Mouse (Mus musculus): ENCODE measurements around the gene Vldlr.

Gene Vldlr

DNA sequence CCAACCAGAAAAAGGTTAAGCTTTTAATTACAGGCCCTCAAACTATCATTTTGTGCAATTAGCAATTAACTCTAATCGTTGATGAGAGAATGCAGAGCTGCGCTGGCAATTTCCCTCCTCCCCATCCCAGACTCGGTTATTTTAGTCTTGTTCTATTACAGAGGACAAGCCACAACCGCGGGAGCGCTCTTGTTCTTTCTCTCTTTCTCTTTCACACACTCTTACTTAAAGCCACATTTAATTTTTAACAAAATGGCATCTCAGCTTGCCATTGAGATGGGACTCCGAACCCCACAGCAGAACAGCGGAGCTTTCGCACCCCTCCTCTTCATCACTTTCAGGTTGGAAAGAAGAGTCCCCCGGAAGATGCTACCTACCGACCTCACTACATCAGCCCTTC is at the start of gene Vldlr:
TSS of gene Vldlr (plus strand) at position 167 of the 400 bp plus-strand sequence.
- DNase-seq (ENCODE audit: low read depth, low spot score), result no peak

DNA sequence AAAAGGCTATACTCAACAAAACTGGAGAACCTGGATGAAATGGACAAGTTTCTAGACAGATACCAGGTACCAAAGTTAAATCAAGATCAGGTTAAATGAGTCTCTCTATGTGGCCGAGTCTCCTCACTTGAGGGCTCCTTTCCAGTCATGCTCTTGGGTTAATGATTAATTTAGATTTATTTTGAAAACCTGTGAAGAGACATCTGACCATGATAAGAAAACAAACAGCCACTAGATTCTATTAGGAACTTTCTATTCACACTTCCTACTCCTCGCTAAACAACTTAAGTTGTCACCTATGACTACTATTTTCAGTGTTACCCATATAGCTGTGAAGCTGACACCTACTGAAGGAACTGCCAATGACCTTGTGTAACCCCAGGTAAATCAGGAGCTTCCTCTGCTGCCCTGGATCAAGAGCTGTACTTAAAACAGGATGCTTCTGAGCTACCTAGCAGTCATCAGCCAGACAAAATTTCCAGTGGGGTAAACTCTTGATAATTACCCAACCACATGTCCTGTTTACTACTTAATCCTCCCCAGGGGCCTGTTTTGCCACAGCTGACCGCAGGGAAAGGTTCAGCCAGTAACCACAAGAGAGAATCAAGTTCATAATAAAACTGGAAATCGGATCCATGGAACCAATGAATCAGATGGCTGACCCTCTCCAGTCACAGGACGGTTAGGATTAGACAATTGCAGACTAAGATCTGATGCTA is 48.5 kb upstream of the Vldlr start:
- no peak for DNase-seq (ENCODE audit: low read depth, low spot score)

DNA sequence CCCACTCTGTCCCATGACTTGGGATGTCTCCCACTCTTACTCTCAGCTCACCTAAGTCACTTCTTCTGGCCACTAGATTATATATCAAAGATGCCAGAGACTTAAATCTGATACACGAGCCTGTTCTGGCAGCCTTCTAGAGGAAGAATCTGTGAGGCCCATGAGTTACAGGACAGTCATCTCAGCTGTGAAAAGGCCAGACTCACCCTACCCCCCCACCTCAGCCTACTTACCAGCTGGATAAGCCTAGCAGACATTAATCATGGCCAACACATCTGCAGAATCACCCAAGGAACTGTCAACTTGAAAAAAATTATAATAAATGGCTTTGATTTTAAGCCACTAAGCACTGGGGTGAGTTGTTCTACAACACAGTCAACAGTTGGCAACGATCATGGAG is 42.4 kb upstream of the Vldlr start:
- DNase-seq (ENCODE audit: low read depth, low spot score), result no peak

DNA sequence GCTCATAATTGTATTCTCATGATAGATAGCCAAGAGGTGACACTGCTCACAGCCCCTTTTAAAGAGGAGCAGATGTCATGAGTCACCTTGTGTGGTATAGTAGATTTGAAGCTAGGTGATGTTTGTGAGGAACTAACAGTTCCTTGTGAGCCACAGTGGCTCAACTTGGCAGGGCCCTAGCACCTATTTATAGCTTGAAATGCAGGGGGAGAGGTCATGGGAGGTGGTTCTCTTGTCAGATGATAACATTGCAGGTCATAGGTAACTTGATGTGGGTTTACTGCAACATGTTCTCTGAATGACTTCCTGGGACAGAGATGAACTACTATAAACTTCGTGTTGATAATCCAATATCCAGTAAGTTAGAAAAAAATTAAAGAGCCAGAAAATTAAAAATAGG is 40.7 kb upstream of the Vldlr start:
- no peak for DNase-seq (ENCODE audit: low read depth, low spot score)

DNA sequence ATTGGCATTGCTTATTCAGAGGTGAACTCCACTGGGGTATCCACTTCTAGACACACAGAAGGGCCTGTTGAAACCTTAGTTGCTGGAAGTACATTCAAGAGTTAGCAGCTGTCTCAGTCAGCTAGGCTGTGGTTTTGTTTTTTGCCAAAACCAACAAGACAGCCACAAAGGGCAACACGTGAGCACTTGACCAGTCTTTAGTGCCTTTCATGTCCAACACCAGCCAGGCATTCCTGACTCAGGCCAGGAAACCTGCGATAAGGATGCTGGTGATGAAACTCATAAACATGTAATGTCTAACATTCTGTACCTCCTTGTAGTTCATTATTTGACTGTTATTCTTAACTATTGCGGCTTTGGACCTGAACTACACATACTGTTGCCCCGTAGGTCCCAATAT is 39.7 kb upstream of the Vldlr start:
- DNase-seq (ENCODE audit: low read depth, low spot score), result no peak

DNA sequence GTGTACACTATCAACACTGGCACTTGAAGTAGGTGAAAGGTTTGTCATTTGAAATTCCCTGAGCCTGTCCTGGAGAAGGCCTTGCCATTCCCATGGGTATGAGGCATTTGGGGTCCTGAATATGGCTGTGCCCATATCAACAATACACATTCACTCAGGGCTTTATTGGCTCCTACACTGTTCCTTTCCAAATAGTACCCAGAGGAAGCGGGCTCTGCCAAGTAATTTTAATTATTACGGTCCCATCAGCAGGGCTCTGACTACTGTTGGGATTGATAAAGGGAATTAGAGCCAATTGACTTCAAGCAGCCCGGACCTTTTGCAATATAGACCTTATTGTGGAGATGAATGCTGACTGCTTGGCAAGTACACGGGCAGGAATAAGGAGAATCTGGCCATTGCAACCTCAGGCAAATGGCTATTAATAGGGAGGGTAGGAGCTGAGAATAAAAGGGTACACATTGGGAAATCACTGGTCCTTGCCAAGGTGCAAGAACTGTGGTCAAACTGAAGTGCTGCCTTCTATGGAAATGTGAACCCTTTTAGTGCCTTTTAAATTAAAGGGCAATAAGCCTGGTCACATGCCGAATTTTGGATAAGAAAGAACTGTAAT is 38.0 kb upstream of the Vldlr start:
- DNase-seq (ENCODE audit: low read depth, low spot score), result no peak

DNA sequence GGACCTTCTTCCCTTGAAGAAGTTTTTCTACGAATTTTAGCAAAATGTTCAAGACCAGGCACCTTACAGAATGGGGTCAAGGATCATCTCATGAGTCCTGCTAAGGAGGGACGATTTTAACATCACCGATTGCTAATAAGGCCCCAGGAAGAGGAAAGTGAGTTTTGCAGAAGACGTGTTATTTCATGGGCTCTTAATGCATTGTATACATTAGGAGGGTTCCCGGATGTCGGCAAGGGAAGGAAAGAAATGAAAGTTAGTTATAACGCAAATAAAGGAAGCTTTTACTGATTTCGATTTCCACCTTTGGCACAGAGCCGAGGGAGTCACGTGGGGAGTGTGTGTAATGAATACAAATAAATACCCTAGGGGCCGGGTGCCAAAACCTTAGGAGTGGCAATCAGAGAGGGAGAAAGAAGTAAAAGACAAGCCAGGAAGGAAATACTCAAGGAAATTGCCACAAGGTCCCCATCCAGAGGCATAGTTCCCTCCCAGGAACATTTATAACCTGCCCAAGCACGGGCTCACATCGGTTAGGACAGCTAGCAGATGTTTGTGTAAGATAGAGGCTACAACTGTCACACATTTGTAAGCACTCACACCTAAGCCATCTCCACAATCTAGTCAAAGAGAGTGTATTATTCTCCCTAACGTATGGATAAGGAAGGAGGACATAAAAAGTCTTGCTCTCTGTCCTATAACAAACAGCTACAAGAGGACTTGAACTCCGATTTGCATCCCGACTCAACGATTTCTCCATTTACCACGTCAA is 35.7 kb upstream of the Vldlr start:
- no peak for DNase-seq (ENCODE audit: low read depth, low spot score)

DNA sequence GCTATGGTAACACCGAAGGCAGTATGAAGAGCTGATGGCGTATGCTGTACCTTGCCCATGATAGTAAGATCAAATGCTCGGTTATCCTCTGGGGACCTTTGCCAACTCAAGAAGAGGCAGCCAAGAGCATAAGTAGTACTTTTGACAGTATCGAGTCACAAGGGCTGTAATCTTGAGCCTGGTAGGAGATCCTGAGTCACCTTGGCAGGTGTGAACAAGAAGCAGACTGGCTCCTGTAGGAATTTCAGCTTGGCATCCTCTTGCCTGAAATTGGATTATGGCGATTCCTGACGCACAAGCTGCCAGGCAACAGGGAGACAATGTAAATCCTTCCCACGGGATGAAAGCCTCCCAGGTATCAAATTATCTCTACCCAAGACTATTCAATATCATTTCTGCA is 32.8 kb upstream of the Vldlr start:
- no peak for DNase-seq (ENCODE audit: low read depth, low spot score)

DNA sequence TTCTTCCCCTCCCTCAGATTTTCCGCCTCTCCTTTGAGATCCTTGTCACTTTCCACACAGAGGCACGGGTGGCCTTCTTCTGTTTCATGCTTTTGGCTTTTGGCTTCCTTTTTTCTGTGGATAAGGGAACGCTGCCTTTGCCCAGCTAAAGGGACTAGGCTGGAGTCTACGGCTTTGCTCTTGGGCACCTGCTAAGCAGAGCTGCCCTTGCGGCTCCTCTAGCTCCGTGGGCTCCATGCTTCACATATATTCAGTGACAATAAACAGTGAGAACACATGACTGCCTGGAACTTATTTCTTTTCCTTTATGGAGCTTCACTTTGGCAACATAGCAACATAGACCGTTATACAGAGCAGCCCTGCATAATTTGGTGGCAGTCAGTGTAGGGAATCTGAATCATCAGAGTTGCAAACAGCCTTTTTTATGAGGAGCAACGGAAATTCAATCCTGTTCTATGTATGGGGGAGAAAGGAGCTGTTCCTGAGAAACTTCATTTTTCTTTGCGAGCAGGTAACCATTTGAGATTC is 12.5 kb upstream of the Vldlr start:
- no peak for DNase-seq (ENCODE audit: low read depth, low spot score)

DNA sequence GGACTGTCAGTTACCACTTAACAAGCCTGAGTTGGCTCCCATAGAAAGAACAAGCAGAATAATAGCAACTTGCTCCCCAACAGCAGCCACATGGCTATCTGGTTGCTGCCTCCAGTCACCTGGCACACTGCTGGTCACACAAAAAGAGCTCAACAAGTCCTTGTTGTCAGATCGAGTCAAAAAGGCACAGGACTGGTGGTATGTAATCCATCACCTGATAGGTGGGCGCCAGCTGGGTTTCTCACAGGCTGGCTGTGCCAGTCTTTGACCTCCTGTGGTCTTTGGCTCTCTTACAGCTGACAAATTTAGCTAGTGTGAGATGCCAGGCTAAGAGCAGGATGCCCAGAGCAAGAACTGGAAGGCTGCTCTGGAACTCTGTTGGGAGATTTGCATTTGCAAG is 5.3 kb upstream of the Vldlr start:
- DNase-seq (ENCODE audit: low read depth, low spot score), result no peak

DNA sequence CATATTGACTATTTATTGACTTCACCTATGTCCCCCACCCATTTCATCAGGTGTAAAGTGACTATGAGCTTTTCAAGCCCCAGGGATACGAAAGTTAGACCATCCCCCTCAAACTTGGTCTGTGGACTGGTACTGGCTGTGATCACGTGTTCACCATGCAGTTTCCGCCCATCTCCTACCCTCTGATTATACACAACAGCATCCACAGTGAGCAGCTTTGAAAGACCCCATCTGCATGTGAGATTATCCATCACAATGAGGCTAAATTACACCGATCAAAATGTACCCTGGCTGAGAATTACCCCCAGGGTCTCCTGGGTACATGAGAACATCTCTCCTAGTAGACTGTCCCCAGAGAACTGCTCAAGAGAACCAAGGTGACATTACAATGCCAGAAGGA is 688 bp upstream of the Vldlr start:
- peak; percentile 5 for DNase-seq (ENCODE audit: low read depth, low spot score)

DNA sequence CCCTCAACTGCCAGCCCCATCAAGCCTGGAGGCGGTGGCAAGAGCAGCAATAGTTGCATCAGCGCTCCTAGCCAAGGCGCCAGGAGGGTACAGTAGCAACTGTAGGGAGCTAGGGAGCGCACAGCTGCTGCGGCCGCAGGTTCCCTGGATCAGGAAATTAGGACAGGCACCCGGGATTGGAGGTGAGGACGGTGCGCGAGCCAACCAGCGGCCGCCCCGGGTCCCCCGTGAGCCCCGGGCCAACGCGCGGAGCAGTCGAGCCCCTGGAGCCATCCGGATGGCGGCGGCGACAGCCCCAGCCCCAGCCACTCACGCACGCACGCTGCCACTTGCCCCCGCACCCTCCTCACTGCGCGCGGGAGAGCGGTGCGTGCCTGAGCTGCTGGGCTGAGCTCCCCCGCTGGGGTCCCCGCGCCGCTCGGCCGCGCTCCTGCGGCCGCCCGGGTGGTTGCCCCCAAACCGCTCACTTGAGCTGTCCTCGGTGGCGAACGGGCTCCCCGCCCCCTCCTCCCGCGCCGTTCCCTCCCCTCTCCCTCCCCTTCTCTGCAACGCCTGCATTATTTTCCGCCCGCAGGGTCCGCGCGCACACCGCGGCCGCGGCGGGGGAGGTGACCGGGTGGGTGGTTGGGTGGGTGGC is 601 bp downstream of the Vldlr start:
- peak; percentile 73 for DNase-seq (ENCODE audit: low read depth, low spot score)

DNA sequence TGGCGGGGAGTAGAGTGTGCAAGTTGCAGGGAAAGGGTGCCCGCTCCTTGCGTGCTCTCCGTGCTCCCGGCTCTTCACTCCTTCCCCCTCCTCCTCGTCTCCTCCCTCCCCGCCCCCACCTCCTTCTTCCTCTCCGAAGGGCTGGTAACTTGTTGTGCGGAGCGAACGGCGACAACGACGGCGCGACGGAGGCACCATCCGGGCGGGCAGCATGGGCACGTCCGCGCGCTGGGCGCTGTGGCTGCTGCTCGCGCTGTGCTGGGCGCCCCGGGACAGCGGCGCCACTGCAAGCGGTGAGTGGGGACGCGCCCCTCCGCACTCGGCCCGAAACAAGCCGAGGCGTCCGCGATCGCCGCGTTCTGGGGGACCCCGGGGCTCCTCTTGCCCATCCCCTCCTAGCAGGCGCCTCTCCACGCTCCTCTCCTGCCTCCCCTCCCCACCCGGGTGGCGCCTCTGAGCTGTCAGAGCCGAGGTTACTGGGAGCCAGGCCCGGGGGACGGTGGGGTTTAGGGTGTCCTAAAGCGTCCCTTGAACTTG is 1.2 kb downstream of the Vldlr start:
- DNase-seq (ENCODE audit: low read depth, low spot score), result peak; percentile 61

DNA sequence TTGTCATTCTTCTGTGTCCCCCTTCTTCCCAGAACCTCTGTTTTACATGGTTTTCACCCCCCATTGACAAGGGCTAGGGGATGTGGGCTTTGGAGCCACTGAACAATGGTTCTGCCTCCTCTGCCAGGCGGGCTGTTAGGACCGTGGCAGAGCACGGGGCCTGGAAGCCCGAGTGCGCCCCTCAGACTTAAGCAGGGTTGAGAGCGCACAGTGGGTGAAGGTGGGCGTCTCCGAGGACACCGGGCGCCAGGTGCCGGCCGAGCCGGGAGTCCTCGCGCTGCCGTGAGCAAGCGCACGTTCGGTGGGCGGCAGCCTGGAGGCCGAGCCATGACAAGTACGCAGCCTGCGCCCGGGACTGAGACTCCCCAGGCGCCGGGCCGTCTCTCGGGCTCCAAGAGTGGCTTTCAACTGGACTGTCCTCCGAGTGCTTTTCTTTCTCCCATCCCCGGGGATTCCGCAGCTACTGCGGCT is 1.7 kb downstream of the Vldlr start:
- peak; percentile 21 for DNase-seq (ENCODE audit: low read depth, low spot score)

DNA sequence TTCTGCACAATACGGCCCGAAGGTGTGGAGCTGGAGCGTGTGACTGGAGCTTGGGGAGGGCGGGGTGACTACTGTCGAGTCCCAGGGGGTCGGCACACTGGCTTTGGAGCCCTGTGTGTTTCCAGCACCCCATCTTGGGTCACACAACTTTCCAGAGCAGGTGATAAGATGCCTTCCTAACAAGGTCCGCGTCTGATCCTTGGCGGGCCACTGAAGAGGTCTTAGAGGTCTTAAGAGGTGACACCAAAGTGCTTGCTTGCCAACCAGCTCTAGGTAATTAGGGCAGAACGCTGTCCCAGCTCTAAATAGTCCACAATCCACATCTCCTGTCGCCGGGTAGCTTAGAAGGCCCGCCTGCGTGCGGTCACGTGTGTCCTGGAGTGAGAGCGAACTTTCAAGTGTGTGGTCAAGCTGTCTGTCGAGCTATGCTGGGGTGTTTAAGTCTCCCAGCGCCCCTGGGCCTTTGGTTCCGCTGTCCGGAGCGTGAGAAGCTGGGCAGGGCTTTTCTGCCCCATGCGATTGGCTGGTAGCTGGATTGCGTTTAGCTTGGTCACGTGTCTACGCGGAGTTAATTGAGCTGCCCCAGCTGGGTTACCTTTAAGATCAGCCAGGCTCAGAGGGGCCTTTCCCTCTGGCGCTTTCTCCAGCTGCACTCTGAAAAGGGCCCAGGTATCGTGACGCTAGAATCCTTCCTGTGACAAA is 2.4 kb downstream of the Vldlr start:
- peak; percentile 62 for DNase-seq (ENCODE audit: low read depth, low spot score)

DNA sequence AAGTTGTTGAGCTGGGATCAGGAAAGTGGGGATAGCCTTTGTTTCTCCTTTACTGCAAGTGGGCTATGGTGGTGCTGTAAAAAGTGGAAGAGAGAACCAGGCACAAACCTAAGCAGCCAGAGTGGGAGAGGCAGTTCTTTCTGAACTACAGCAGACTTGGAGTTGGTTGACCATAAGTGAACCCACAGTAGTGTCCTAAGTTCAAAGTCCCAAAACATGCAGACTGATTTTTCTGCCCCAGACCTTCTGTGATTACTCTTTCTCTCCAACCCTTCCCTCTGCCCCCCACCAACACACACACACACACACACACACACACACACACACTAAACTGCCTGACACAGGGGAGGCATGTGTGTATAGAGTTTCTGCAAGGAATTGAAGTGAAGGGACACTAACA is 3.3 kb downstream of the Vldlr start:
- no peak for DNase-seq (ENCODE audit: low read depth, low spot score)

DNA sequence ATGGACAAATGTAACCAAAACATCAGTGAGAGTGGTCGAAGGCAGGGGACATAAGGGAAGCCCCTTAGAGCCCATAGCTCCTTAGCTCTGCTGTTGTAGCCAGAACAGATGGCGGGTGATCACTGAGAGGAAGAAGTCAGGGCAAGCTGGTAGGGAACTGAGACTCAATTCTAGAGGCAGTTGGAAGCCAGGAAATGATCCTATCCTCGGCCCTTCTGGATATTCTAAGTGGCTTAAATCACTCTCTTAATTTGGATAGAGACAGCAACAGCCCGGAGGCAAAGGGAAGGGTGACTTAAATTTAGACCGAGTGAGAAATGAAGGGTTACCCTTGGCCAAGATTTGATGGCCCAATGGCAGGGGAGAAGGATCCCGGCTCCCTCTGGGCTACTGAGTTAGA is 6.8 kb downstream of the Vldlr start:
- DNase-seq (ENCODE audit: low read depth, low spot score), result no peak

DNA sequence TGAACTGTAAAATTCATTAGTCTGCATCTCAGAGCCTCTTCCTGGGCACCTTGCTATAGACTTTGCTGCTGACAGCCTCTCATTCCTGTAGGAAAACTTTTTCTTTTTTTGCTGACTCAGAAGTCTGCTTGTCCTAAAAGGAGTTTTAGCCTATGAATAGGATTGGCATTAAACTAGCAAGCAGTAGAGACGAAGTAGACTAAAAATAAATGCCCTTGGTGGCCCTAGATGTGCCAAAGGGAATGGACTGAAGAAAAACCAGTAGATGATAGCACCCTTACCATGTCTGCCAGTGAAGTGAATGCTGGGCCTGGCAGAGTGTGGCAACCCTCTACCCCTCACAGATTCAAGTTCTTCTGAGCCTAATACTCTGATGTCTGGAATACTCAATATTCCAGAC is 8.1 kb downstream of the Vldlr start:
- DNase-seq (ENCODE audit: low read depth, low spot score), result no peak

DNA sequence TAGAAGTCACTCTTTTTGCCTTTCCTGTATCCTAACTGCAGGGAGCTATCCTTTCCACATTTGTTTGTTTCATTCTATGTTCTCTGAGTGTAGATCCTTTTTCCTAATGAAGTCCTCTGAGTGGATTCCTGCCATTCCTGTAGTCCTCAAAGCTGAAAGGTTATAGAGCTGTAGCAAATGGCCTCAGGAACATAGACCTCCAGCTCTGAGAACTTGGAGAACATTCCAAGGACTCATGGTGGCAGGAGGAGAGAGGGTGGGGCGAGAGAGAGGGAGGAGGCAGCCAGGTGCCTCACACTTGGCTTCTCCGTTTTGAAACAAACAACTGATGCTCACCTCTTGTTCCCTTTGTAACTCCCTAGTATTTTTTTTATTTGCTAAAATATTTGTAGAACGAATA is 10.3 kb downstream of the Vldlr start:
- no peak for DNase-seq (ENCODE audit: low read depth, low spot score)

DNA sequence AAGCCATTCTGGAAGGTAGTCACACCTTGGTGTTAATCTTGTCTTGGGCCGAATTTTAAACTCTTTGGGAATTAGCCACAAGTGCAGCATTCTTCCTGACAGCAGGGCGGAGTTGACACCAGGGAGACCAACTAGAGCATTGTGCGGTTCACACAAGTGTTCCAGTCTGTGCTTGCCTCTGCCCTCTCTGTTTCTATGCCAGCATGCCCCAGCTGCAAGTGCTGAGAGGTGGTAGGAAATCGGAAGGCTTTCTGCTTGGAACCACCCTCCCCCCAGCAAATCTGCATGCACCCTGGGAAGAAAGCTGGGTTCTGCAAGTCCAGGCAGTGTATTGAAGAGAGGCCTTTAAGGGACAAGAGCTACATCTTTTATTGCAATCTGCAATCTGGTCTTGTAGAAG is 10.8 kb downstream of the Vldlr start:
- no peak for DNase-seq (ENCODE audit: low read depth, low spot score)

DNA sequence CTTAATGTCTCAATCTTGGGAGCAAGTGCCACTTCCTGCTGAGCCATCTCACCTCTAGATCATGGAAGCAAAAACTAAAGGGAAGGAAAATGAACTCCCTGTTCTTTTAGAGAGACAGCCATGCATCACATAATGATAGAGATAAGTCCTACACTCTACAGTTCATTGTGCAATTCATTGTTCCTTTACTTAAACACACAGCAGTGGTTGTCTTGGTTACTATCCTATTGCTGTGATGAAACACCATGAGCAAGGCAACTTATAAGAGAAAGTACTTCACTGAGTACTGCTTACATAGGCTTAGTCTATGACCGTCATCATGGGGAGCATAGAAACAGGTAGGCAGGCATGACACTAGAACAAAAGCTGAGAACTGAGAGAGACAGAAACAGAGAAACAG is 12.0 kb downstream of the Vldlr start:
- no peak for DNase-seq (ENCODE audit: low read depth, low spot score)

Measured in R1 (cell line).